Mouse (Mus musculus) CH12F3 (cell line): Measurements from ENCODE around the gene Klrc1.
"Not testable (repeated sequence)": the region's sequence is repeated elsewhere in the genome, so short reads cannot be mapped to it uniquely, and the experiment has no call there.

ENCODE experiments used
- in situ Hi-C: fragments of 300-500 bp; cut with MboI; formaldehyde crosslinking; loops from 2 replicates; pipeline ENCODE4 v1.14.3; 2020; ENCODE audit warnings: low sequenced_read_pairs

The Klrc1 gene

GRCm38 (mm10) chr6:129678873-129679272 is at the start of gene Klrc1:
Gene Klrc1, minus strand, starts transcription at chr6:129678973.
- in situ Hi-C loops, result no loop called here

GRCm38 (mm10) chr6:129727237-129727636 is 48.5 kb upstream of the Klrc1 start:
- in situ Hi-C loops, result no loop called here

GRCm38 (mm10) chr6:129721390-129721789 is 42.6 kb upstream of the Klrc1 start:
- in situ Hi-C loops, result no loop called here

GRCm38 (mm10) chr6:129720487-129720886 is 41.7 kb upstream of the Klrc1 start:
- in situ Hi-C loops, result no loop called here

GRCm38 (mm10) chr6:129717032-129717431 is 38.3 kb upstream of the Klrc1 start, which contains the start of gene Klri1:
Gene Klri1, minus strand, starts transcription at chr6:129717132.
- in situ Hi-C loops, result no loop called here

GRCm38 (mm10) chr6:129713566-129713965 is 34.8 kb upstream of the Klrc1 start:
- in situ Hi-C loops, result no loop called here

GRCm38 (mm10) chr6:129691436-129691835 is 12.7 kb upstream of the Klrc1 start:
- in situ Hi-C loops, result not testable (repeated sequence)

- in situ Hi-C loops, result no loop called here
These were observed 1.6 kb upstream of the Klrc1 start for GRCm38 (mm10) chr6:129680379-129680778.

GRCm38 (mm10) chr6:129661301-129661700 is 17.5 kb downstream of the Klrc1 start:
- in situ Hi-C loops, result not testable (repeated sequence)

- in situ Hi-C loops, result not testable (repeated sequence)
These were observed 18.2 kb downstream of the Klrc1 start, which contains the start of gene Klrc2 for GRCm38 (mm10) chr6:129660589-129660988. Gene Klrc2, minus strand, starts transcription at chr6:129660689.

- in situ Hi-C loops, result not testable (repeated sequence)
These were observed 34.7 kb downstream of the Klrc1 start for GRCm38 (mm10) chr6:129644054-129644453.

- in situ Hi-C loops, result not testable (repeated sequence)
These were observed 35.5 kb downstream of the Klrc1 start, which contains the start of gene Klrc3 for GRCm38 (mm10) chr6:129643237-129643636. Gene Klrc3, minus strand, starts transcription at chr6:129643337.

- in situ Hi-C loops, result not testable (repeated sequence)
These were observed 47.7 kb downstream of the Klrc1 start for GRCm38 (mm10) chr6:129631046-129631445.

GRCm38 (mm10) chr6:129623735-129624134 is 55.0 kb downstream of the Klrc1 start, which contains the start of gene Klrk1:
Gene Klrk1, minus strand, starts transcription at chr6:129623864.
- in situ Hi-C loops, result no loop called here
